Comparison of ENCODE assay signal across 9 mouse cellular contexts in genomic region chr6:118594070-118594469, GRCm38 (mm10). TPM values are rescaled to one million over a fixed set of nuclear protein-coding genes. Genes with fewer than 3 reads are reported as not detected.
DNase-seq lines count a peak whose midpoint lies in the region; ATAC-seq lines count a peak whose summit lies in the region.
"Had no signal": no experiment of that assay in that cellular context is flagged by ENCODE, and none has a peak within 500 bp of the region (broad histone marks: within the 10 kb centered on the region; RNA-seq: fewer than 3 reads in every experiment).

No protein-coding gene starts in this region.

- peak overlapping the region; percentile 85 for H3K4me2 ChIP-seq in neural tube, embryonic 12.5 days (replicated peaks)

- H3K27me3 ChIP-seq in forebrain, embryonic 10.5 days (ENCODE audit: poor library complexity, severe bottlenecking): peaks cover 54% of the 10 kb centered on the region
- H3K27me3 ChIP-seq in limb, embryonic 10.5 days (ENCODE audit: low read depth, poor library complexity, severe bottlenecking): peaks cover 53% of the 10 kb centered on the region
- peaks cover 19% of the 10 kb centered on the region for H3K27me3 ChIP-seq in neural tube, embryonic 12.5 days (replicated peaks)

- H3K9ac ChIP-seq in neural tube, embryonic 12.5 days: 0 out of 2 replicates have a peak overlapping the region, but pooled peaks have one; percentile 45

- WGBS in forebrain, embryonic 10.5 days: 36% methylated on average over 10 of the region's 10 CpGs
- 37% methylated on average over 10 of the region's 10 CpGs for WGBS in limb, embryonic 10.5 days
- 39% methylated on average over 10 of the region's 10 CpGs for WGBS in neural tube, embryonic 12.5 days

- H3K27ac ChIP-seq in forebrain, embryonic 10.5 days: no peak overlapping the region; the same call in 1 of the 2 replicates
- H3K27ac ChIP-seq in limb, embryonic 10.5 days: no peak overlapping the region
- H3K27ac ChIP-seq in neural tube, embryonic 12.5 days: no peak overlapping the region

- H3K4me1 ChIP-seq in forebrain, embryonic 10.5 days: peaks cover 26% of the 10 kb centered on the region
- peaks cover 18% of the 10 kb centered on the region for H3K4me1 ChIP-seq in limb, embryonic 10.5 days
- peaks cover 10% of the 10 kb centered on the region for H3K4me1 ChIP-seq in neural tube, embryonic 12.5 days

- H3K36me3 ChIP-seq in forebrain, embryonic 10.5 days (replicated peaks): no peaks in the 10 kb centered on the region
- H3K36me3 ChIP-seq in limb, embryonic 10.5 days: peaks cover 26% of the 10 kb centered on the region
- H3K36me3 ChIP-seq in neural tube, embryonic 12.5 days: peaks cover 4% of the 10 kb centered on the region; the same call in 1 of the 2 replicates

- ATAC-seq in neural tube, embryonic 12.5 days (ENCODE audit: low FRiP score, low read depth): no peak

- H3K9me3 ChIP-seq in forebrain, embryonic 10.5 days: no peaks in the 10 kb centered on the region
- no peaks in the 10 kb centered on the region for H3K9me3 ChIP-seq in limb, embryonic 10.5 days (replicated peaks)
- no peaks in the 10 kb centered on the region for H3K9me3 ChIP-seq in neural tube, embryonic 12.5 days

- DNase-seq in kidney, adult 9 months: peak; percentile 9
- DNase-seq in kidney, postnatal 14 days: no peak
- DNase-seq in forebrain, embryonic 10.5 days (ENCODE audit: extremely low spot score, low spot score): no peak
- peak; percentile 37 for DNase-seq in limb, embryonic 10.5 days (ENCODE audit: low spot score)
- no peak for DNase-seq in layer of hippocampus, postnatal 10 days (ENCODE audit: low spot score in 2 of 2)
- no peak for DNase-seq in urinary bladder, postnatal 4 days (ENCODE audit: low spot score in 2 of 2)
- DNase-seq in cerebellum, adult 8-10 months: no peak
- DNase-seq: left cerebral cortex, postnatal 4 days had no signal

- H3K4me3 ChIP-seq in forebrain, embryonic 10.5 days: peak overlapping the region; percentile 57
- peak overlapping the region; percentile 50 for H3K4me3 ChIP-seq in limb, embryonic 10.5 days
- H3K4me3 ChIP-seq in neural tube, embryonic 12.5 days: peak overlapping the region; percentile 40

RNA-seq across cellular contexts. Expression of gene Ankrd26, which starts 32.0 kb away (rescaled TPM):
- 19.3 and 20.9 TPM in 2 replicates for polyA plus RNA-seq in forebrain, embryonic 10.5 days (2016; fragmentation: Nextera tagmentation; extraction: Ambion mirVana)
- polyA plus RNA-seq in limb, embryonic 10.5 days (2016; fragmentation: Nextera tagmentation; extraction: Ambion mirVana): 13.8 and 18.5 TPM in 2 replicates
- 15.5 and 17.1 TPM in 2 replicates for polyA plus RNA-seq in neural tube, embryonic 12.5 days (2016; fragmentation: Nextera tagmentation; extraction: Ambion mirVana)
- 1 to 10 TPM; 6.6 to 8.8 TPM for total RNA-seq in layer of hippocampus, postnatal 10 days (2021)

Comparison
In these comparisons a context has a peak if more than half of its experiments do, and no peak if none do; other contexts are left out.
1. DNase-seq: peak in kidney, adult 9 months (single experiment) and limb, embryonic 10.5 days (single experiment); none in kidney, postnatal 14 days (single experiment), forebrain, embryonic 10.5 days (single experiment), layer of hippocampus, postnatal 10 days (0 of 2), urinary bladder, postnatal 4 days (0 of 2) and cerebellum, adult 8-10 months (single experiment).
2. Peak in every context shown above with its lines, with median percentiles within 50 percentile points of each other: H3K4me3 ChIP-seq.